Mouse (Mus musculus) heart, adult 8-10 months (tissue): ENCODE results near the gene 4933427D14Rik. TPM values are rescaled to one million over a fixed set of nuclear protein-coding genes. Genes with fewer than 3 reads are reported as not detected.

Source experiments
- DNase-seq: peaks from one replicate; pipeline ENCODE4 v3.0.0; 2022; ENCODE audit warnings: low spot score
- total RNA-seq, 4 experiments: library from RNA; stranded (reverse); gene quantifications; 2 replicates each; pipeline ENCODE4 v1.2.4; 2022

4933427D14Rik gene
- 1 to 10 TPM; 2.5 to 3.9 (median 2.9) TPM for total RNA-seq

GRCm38 (mm10) chr11:72207204-72207833 lies at the start of gene 4933427D14Rik, which contains the start of gene Txndc17:
Gene 4933427D14Rik (minus strand): TSS chr11:72207459.
Gene Txndc17 (plus strand): TSS chr11:72207547.
- DNase-seq, result peak; percentile 91

- no peak for DNase-seq
These were observed 49.2 kb upstream of the 4933427D14Rik start for GRCm38 (mm10) chr11:72256441-72256840.

DNA sequence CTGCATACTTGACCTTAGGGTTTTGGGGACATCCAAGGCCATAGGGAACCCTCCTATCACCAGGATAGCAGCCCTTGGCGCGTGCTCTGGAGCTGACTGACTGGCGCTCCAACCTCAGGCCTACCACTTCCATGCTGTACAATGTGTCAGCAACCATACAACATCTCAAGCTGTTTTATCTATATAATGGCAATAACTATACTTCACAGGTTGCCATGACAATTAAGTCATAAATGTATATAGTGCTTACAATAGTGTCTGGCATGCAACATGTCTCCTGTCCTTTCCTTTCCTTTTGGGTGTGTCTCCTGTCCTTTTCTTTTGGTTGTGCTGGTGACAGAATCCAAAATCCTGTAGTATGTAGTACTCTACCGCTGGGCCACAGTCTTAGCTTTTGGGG lies 48.4 kb upstream of the 4933427D14Rik start:
- no peak for DNase-seq

- no peak for DNase-seq
These were observed 38.0 kb upstream of the 4933427D14Rik start for GRCm38 (mm10) chr11:72245196-72245753.

DNA sequence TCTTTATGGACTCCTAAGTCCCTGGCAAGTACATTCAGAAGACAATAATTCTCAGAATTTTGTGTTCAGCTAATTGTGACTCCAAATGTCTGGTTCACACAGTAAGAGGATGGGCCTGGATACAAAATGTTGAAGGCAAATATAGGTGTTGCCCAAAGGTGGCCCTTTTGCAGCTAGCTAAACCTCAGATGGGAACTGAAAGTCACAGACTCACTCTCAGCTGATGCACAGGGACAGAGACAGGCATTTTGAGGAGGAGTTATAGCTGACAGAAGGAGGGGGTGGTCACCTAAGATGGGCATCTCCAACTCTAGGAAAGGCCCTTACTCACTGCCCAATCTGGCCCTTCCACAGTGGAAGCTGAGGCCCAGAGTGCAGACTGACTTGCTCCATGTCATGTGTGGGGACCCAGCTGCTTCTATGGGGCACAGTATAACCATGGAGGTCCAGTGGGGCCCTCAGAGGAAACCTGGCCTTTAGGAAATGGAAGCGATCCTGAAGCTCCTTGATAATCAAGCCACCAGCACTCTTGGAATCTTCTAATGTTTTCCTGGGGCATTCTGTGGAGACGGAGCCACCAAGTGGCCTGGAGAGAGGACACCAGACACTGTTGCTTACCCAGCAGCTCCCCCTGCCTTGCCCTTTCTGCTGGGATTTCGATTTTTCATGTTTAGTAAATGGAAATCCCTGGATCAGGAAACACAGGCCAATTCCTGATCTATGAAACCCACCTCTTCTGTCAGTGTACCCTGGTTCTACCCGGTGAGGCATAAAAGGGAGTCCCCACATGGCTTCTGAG lies 33.0 kb upstream of the 4933427D14Rik start:
- no peak for DNase-seq

GRCm38 (mm10) chr11:72234013-72234412 lies 26.8 kb upstream of the 4933427D14Rik start:
- DNase-seq, result no peak

- no peak for DNase-seq
These were observed 25.7 kb upstream of the 4933427D14Rik start for GRCm38 (mm10) chr11:72232991-72233390.

DNA sequence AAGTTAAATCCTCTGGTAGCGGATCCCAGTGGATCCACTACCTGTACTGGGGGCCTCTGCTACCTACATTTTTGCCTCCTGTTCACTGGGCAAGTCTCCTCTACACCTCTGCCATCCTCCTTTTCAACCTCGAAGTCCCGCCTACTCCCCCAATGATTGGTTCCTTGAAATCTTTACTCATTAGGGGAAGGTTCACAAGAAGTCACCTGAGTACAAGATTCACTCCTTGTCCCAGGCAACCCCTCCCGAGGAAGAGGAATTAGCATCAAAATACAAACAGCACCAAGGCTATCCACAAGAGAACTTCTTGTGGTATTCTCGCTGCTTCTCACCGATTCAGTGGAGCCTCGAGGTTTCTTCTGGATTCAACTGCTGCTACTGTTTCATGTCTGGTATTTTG lies 24.8 kb upstream of the 4933427D14Rik start:
- no peak for DNase-seq

DNA sequence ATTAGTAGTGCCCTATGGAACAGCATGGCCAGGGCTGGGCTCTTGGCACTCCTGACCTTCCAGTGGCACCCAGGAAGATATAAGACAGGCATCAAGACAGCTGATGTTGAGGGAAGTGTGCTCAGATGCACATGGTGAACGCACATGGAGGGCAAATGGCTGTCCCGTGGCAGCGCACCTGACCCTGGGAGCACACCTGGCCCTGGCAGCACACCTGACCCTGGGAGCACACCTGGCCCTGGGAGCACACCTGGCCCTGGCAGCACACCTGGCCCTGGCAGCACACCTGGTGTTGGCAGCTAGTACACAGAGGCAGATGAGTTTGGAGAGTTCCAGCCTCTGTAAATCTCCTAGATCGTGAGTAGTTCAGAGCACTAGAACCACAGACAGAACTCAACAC lies 21.3 kb upstream of the 4933427D14Rik start:
- no peak for DNase-seq

GRCm38 (mm10) chr11:72226901-72227300 lies 19.6 kb upstream of the 4933427D14Rik start:
- DNase-seq, result no peak

GRCm38 (mm10) chr11:72226020-72226791 lies 18.9 kb upstream of the 4933427D14Rik start:
- no peak for DNase-seq

DNA sequence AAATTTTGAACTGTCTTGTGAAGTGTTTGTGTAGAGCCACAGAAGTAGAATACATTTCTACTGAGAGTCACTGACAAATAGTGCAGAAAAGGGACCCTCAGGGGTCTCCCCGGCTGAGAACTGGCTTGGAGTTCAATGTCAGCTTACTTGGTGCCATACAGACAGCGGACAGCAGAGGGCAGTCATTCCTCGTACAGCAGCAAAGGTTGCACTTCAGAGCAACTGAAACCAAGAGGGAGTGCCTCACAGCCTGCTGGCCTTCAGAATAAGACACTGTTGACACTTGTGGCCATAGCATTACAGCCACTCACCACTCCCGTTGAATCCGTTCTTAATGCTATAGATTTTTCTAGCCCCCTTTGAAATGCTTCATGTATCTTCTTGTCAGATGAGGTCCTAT lies 17.6 kb upstream of the 4933427D14Rik start:
- DNase-seq, result peak; percentile 66

- DNase-seq, result no peak
These were observed 16.2 kb upstream of the 4933427D14Rik start for GRCm38 (mm10) chr11:72223414-72223813.

GRCm38 (mm10) chr11:72221278-72221677 lies 14.0 kb upstream of the 4933427D14Rik start:
- no peak for DNase-seq

GRCm38 (mm10) chr11:72217116-72217515 lies 9.9 kb upstream of the 4933427D14Rik start:
- no peak for DNase-seq

DNA sequence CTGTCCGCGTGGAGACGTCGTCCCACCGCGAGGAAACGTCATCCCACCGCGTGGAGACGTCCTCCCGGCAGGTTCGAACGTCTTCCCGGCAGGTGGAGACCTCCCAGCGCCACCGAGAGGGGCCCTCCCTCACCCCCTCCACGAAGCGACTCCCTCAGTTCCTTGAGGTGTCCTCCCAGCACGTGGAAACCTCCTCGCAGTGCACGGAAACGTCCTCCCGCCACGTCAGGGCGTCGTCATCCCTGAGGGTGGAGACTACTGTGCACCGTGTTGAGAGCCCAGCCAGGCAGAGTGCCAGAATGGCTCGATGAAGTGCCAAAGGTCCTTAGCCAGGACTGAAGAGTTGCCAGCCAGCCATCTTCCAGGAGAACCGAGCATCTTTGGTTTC lies 8.1 kb upstream of the 4933427D14Rik start, which contains the start of gene Med31:
Gene Med31 (minus strand): TSS at position 183 of the 388 bp plus-strand sequence.
- peak; percentile 68 for DNase-seq

DNA sequence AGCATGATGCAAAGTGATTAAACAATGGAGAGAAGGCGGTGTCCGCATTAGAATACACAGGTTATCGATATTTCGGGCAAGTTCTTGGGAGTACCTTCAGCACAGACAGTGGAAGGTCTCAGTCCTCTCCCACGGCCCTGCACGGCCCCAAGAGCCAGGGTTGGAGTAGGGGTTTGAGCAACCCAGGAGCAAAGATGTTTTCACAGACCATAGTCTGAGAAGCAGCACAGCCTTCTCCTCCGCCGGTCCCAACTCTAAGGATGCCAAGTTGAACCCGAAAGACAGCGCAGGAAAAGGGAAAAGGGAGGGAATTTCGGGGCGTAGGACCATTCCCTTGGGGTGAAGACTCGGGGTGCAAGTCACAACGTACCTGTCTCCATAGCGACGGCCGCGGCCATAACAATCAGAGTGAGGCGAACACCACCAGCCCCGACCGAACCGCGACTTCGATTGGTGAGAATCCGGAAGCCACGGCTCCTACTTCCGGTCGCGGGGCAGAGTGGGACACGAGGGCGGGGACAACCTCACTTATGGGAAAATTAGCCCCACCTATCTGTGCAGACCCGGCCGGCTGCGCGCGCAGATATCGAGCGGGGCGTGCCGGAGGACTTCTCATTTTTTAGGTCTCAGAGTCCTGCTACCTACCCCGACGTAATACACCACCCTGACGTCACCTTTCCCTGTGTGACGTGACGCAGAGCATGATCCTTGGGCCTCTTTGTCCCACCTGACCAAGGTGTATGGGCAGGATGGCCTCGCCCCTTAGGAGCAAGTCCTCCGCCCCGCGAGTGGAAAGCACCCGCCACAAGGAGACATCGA lies 7.5 kb upstream of the 4933427D14Rik start:
- DNase-seq, result peak; percentile 96

GRCm38 (mm10) chr11:72207834-72208377 lies 647 bp upstream of the 4933427D14Rik start:
- DNase-seq, result no peak

- DNase-seq, result no peak
These were observed 687 bp downstream of the 4933427D14Rik start, which contains the start of gene Gm43951 for GRCm38 (mm10) chr11:72206341-72207203. Gene Gm43951 (minus strand): TSS chr11:72206840.

DNA sequence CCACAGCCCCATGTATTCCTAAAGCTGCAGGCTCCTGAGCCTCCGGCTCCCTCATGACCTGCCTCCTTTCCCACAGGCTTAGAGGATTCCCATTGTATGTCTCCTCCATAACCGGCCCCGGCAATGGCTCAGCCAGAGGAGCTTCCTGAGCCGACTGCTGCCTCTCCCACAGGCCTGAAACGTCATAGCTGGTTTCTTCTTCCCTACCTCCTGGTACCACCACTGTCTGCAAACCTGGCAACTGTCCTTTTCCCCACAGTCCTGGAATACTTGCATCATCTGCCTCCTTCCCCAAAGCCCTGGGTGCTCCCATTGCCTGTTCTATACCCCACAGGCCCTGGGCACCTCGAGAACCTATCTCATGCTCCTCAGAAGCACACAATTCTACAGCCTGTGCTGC lies 2.0 kb downstream of the 4933427D14Rik start:
- DNase-seq, result no peak
